Mouse (Mus musculus) kidney, postnatal 25 days (tissue): Measurements from ENCODE around the gene Pcdh15.

ENCODE experiments used
- DNase-seq, 2 experiments: peaks; one replicate each; pipeline ENCODE4 v3.0.0; 2021; ENCODE audit warnings: mixed read lengths in 2 of 2

The Pcdh15 gene

GRCm38 (mm10) chr10:73384003-73384402 lies 284.9 kb downstream of the Pcdh15 start:
- DNase-seq, result no peak

GRCm38 (mm10) chr10:73400426-73400825 lies 301.3 kb downstream of the Pcdh15 start:
- DNase-seq, result no peak

GRCm38 (mm10) chr10:73425408-73425807 lies 326.3 kb downstream of the Pcdh15 start:
- no peak for DNase-seq

- no peak for DNase-seq
Measured at GRCm38 (mm10) chr10:73431345-73431744, 332.2 kb downstream of the Pcdh15 start.

GRCm38 (mm10) chr10:73484082-73484481 lies 384.9 kb downstream of the Pcdh15 start:
- DNase-seq, result no peak

GRCm38 (mm10) chr10:73491654-73492053 lies 392.5 kb downstream of the Pcdh15 start:
- DNase-seq, result no peak

- DNase-seq, result no peak
Measured at GRCm38 (mm10) chr10:73514846-73515245, 415.7 kb downstream of the Pcdh15 start.

GRCm38 (mm10) chr10:73515742-73516141 lies 416.6 kb downstream of the Pcdh15 start:
- no peak for DNase-seq

GRCm38 (mm10) chr10:73519438-73519837 lies 420.3 kb downstream of the Pcdh15 start:
- DNase-seq, result no peak

- no peak for DNase-seq
Measured at GRCm38 (mm10) chr10:73552831-73553230, 453.7 kb downstream of the Pcdh15 start.

- DNase-seq, result peak; percentile 3 to 19
Measured at GRCm38 (mm10) chr10:73564216-73564615, 465.1 kb downstream of the Pcdh15 start.

- DNase-seq, result no peak
Measured at GRCm38 (mm10) chr10:73574711-73575297, 475.7 kb downstream of the Pcdh15 start.

- DNase-seq, result no peak
Measured at GRCm38 (mm10) chr10:73667501-73667900, 568.4 kb downstream of the Pcdh15 start.

GRCm38 (mm10) chr10:73700519-73701286 lies 601.6 kb downstream of the Pcdh15 start:
- DNase-seq, result no peak

GRCm38 (mm10) chr10:73725566-73726240 lies 626.6 kb downstream of the Pcdh15 start:
- no peak for DNase-seq

- no peak for DNase-seq
Measured at GRCm38 (mm10) chr10:73733246-73733645, 634.1 kb downstream of the Pcdh15 start.

GRCm38 (mm10) chr10:73749021-73749420 lies 649.9 kb downstream of the Pcdh15 start:
- DNase-seq, result no peak

GRCm38 (mm10) chr10:73753876-73754275 lies 654.7 kb downstream of the Pcdh15 start:
- no peak for DNase-seq

- no peak for DNase-seq
Measured at GRCm38 (mm10) chr10:73782945-73783344, 683.8 kb downstream of the Pcdh15 start.

GRCm38 (mm10) chr10:73788163-73788562 lies 689.0 kb downstream of the Pcdh15 start:
- no peak for DNase-seq

GRCm38 (mm10) chr10:73805069-73805468 lies 705.9 kb downstream of the Pcdh15 start:
- DNase-seq, result no peak

GRCm38 (mm10) chr10:73812311-73812710 lies 713.2 kb downstream of the Pcdh15 start:
- no peak for DNase-seq

- no peak for DNase-seq
Measured at GRCm38 (mm10) chr10:73821657-73822583, 722.8 kb downstream of the Pcdh15 start.
